Mouse (Mus musculus): ENCODE measurements around the gene Ptpn1.

DNA sequence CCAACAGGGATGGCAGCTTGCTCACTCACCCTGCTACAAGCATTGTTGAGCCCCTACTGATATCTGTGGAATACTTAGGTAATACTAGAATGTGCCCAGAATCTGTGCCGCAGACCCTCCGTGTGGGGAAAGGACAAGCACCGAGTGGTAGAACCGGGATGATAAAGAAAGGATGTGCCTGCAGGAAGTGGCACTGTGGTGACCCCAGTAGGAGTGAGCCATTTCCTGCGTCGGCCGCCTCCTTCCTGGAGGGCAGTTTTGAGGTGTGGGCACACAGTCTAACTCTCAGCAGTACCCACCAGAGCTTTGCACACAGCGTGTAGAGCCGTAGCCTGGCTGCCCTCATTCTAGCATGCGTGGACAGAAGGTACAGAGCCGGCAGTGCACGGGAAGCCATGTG lies 43.9 kb downstream of the Ptpn1 start:
- TF ChIP-seq CTCF (IDR thresholded peaks at IDR 0.05; ENCODE audit: borderline replicate concordance, insufficient read depth, low read length) = no peak
- TF ChIP-seq POLR2A (IDR thresholded peaks at IDR 0.05; ENCODE audit: low read depth, low read length) = no peak

All from embryonic fibroblast, embryonic 13.5 days (primary cell).